Mouse (Mus musculus): ENCODE results near the gene Slc37a1.
A peak's percentile ranks its signal among the peaks of the same experiment; 100 is the strongest.

Slc37a1 gene

DNA sequence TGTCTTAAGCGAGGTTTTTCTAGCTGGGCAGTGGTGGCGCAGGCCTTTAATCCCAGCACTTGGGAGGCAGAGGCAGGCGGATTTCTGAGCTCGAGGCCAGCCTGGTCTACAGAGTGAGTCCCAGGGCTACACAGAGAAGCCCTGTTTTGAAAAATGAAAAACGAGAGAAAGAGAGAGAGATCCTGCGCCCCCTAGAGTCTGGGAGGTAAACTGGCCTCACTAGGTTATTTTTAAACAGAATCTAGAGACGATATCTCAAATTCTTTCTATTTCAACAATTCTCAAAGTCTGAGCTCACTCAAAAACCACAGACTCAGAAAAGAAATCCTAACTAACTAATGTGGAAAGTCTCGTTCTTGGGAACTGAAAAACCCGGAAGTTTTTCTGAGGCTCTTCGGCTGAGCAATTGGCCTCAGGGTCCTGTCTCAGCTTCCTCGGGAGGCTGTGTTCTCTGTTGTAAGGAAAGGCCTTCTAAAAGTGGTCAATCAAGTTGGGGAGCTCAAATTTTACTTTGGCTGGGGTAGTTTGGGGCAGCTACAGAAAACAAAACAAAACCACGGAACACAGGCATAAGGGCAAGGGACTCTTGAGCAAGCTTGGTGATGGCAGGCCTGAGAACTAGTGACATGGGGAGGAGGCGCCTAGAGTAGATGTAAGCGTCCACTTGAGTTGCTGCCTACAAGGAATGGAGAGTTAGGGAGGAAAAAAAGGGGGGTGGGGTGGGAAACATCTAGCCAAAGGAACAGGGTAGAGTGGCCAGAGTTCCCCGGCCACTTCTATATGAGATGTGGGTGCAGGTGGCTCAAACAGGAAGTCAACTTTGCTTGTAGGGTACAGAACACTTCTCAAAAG is 8.0 kb downstream of the Slc37a1 start:
- DNase-seq (ENCODE audit: low read depth) = no peak

DNA sequence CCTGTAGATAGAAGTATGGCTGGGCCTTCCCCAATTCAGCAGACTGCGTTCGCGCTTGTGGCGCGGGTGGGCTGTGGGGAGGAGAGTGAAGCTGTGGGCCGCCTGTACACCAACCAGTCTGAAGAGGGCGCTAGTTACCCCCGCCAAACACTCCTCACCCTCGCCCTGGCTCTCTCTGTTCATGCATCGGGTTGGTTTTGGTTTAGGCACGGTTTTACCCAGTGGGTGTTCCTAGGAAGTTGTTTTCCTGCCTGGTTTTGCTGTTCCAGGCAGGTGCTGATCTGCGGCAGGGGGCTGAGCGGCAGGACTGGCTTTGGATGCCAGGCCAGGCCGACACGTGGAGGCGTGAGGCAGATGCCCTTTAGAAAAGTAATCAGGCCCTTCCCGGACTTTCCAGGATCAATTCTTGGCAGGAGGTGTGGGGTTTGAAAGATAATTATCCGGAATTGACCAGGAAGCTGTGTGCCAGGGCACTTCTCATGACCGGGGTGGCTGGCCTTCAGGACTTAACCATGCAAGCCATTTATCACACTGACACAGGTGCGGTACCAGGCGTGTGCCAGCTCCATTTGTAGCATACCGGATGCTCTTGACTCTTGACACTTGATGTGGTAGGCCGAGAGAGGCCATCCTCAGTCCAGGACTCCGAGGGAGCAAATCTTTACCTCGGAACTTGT is 8.8 kb downstream of the Slc37a1 start:
- no peak for DNase-seq (ENCODE audit: low read depth)

DNA sequence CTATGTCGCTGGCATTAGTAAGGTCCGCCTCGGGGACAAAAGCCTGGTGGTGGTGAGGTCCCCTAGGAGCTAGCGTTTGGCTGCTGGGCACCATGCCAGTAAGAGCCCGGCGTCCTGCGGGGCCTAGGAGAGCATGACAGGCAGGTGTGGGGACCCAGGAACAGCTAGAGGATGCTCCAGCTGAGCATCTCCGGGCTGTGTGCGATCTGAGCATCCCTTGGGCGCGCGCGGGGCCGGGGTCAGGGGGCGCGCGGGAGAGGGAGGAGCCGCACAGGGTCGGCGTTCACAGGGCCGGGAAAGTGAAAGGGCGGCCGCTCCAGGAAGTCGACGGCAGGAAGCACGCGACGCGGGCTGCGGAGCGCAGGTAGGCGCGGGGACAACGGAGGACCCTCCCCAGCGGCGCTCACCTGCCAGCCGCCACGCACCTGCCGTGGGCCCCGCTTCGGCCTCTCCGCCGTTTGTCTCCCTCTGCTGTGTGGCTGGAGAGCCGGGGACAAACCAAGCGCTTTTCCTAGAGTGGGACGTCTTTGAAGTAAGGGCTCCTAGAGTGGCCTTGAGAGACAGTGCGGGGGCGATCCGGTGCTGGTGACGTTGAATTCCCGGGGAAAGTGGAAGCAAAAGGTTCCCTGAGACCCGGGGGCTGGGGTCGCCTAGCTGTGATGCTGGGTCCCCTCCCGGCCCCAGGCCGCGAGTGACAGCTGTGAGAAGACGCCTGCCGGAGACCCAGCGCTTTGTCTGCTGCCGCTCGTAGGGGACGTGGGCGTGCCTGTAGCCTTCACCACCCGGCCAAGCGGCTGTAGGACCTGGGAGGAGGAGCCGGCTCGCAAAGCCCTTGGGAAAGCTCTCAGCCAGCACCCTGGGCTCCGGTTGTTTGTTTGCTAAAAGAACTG is 9.5 kb downstream of the Slc37a1 start:
- DNase-seq (ENCODE audit: low read depth) = no peak

GRCm38 (mm10) chr17:31297521-31297939 is 10.9 kb downstream of the Slc37a1 start:
- no peak for DNase-seq (ENCODE audit: low read depth)

DNA sequence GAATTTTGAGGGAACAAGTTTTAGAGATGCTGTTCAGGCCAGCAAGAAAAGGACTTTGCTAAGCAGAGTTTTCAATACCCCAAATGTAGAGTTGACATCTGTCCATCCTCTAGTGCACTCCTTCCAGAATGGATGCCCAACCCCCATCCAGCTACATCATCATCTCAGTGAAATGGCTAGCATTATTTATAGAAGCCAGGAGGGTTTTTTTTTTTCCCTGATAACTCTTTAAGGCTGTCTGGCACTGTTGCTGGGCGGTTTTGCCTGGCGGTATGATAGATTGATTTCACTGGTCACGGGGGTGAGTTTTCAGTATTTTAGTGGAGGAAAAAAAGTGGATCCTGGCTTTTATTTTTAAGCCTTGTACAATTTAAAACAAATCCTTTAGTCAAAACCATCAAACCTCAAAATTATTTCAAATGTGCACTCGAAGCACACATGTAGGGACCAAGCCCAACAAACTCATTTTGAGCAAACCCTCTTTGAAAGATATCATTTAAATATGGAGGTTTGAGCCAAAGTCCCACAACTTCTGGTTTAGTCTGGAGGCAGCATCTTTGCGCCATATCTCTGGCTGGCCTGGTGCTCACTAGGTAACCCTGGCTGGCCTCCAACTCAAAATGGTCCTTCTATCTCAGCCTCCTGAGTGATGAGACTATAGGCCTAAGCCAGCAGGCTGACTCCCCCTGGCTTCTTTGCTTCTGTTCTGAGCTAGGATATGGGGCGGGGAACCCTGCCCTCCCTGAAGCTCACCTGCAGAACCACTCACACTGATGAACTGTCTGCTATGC is 12.0 kb downstream of the Slc37a1 start:
- DNase-seq (ENCODE audit: low read depth) = no peak

DNA sequence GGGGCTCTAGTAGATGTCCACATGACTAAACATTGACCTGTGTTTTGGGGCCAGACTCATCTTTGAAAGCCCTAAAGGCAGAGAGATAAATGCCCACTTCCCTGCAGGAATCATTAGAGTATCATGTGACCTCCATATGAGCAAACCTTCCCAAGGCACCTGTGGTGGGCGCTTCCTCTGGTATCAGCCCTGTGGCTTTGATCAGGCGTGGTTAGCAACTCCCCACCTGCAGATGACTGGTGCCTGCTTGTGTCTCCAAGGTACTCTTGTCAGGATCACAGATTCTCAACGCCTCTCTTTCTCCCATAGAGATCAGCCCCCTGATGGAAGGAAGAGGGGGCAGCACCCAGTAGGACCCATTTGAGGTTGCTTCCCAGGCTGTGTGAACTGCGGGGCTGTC is 13.4 kb downstream of the Slc37a1 start:
- DNase-seq (ENCODE audit: low read depth) = no peak

GRCm38 (mm10) chr17:31300736-31301135 is 14.1 kb downstream of the Slc37a1 start:
- no peak for DNase-seq (ENCODE audit: low read depth)

DNA sequence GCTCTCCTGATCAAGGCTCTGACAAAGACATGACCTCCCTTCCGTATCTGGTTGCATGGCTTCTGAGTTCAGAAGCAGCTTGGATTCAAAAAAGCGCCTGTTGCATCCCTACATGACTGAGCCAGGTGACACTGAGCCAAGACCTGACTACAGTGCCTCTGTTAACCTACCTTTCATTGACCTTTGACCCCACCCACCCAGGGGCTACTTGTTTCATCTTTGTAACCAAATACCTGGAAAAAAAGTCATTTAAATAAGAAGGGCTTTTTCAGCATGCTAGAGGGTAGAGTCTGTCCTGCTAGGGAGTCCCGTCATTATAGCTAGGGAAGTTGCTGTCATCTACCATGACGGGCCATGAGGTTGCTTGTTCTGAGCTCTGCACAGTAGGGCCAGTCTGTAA is 16.8 kb downstream of the Slc37a1 start:
- DNase-seq (ENCODE audit: low read depth) = no peak

GRCm38 (mm10) chr17:31304895-31305775 is 18.5 kb downstream of the Slc37a1 start:
- no peak for DNase-seq (ENCODE audit: low read depth)

DNA sequence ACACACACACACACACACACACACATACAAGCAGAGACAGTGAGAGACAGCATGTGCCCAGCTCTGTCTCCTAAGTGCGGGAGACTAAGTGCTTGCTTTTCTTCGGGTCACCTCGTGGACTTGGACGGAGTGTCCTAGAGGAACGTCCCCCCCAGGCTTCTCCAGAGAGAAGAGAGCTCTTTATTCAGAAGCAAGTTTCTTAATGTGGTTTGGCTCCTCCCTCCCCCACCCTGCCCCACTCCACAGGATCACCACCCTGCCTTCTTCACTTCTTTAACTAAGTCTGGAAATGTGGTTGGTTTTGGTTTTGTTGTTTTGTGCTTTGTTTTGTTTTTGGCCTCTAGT is 19.2 kb downstream of the Slc37a1 start:
- no peak for DNase-seq (ENCODE audit: low read depth)

DNA sequence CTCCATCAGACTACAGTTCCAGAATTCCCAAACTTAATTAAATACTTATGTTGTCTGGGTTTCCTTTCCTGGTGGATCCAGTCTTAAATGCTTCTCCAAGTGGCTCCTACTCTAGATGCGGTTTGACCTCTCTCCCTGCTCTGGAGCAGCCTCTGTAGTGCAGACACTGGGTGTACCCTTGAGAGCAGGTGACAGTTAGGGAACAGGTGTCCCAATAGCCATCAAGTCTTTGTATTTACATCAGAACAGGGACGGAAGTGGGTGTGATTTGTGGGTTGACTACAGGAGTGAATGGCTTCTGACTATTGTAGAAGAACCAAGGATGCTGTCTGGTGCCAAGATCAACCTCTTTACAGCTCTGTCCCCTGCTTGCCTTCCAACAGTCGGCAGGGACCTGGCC is 21.2 kb downstream of the Slc37a1 start:
- DNase-seq (ENCODE audit: low read depth) = no peak

GRCm38 (mm10) chr17:31308291-31308816 is 21.8 kb downstream of the Slc37a1 start:
- no peak for DNase-seq (ENCODE audit: low read depth)

- peak; percentile 42 for DNase-seq (ENCODE audit: low read depth)
Observed at GRCm38 (mm10) chr17:31309281-31309793, 22.7 kb downstream of the Slc37a1 start.

GRCm38 (mm10) chr17:31311047-31311446 is 24.5 kb downstream of the Slc37a1 start:
- DNase-seq (ENCODE audit: low read depth) = no peak

DNA sequence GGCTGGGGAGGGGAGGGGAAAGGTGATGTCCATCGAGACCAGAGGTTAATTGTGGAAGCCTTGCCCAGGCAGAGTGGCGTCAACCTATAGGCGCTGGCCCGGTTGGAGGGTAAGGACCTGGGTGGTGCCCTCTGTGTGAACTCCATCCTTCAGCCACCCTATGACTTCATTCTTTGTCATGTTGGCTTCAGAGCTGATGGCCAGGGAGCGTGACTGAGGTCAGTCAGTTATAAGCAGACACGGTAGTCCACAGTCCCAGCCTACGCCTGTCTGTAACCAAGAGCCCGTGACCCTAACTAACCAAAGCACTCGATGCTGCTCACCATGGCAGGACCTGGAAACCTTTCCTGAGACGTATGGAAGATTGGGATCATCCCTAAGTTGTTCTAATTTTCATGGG is 26.1 kb downstream of the Slc37a1 start:
- DNase-seq (ENCODE audit: low read depth) = no peak

DNA sequence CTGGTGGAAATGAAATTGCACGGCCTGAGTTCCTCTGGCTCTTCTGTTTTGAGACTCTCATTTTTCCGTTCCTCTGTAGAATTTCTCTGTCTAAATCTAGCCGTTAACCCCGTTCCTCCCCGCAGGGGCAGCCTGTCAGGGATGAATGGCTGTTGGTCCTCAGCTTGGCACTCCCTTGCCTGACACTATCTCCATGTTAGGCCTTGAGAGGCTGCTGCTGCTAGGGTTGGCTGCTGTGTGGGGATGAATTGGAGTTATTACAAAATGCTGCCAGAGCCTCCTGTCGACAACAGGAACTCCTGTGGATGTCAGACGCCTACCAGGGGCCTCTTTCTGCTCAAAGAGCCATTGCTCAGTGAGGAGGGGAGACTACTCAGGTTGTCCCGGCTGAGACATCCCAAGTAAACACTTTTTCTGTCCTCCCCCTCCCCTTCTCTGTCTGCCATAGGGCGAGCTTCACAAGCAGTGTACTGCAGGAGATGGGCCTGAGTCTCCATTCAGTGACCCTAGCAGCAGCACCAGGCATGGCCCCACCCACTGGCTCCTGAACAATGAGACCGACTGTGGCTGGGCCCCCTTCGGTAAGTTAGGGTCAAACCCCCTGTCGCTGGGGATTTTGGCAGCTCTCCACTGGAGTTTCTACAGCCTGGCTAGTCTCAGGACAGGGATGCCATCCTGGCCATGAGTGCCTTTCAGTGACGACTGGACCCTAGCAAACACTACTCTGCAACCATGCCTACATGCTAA is 28.6 kb downstream of the Slc37a1 start:
- DNase-seq (ENCODE audit: low read depth) = no peak

DNA sequence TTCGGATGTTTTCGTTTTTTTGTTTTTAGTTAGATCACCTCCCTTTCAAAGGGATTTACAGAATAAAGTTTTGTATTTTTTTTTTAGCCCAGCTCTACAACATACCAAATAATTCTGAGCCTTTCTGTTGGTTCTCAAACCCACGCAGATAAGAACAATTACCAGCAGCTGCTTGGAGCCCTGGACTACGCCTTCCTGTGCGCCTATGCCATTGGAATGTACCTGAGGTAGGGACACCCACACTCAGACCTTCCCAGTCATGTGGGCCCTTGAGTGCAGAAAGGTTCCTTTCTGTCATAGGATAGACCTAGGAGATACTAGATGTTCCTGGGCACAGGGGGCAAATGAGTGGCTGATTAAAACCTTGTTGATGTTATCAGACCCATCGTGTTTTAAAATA is 29.4 kb downstream of the Slc37a1 start:
- DNase-seq (ENCODE audit: low read depth) = no peak

GRCm38 (mm10) chr17:31316998-31317397 is 30.4 kb downstream of the Slc37a1 start:
- no peak for DNase-seq (ENCODE audit: low read depth)

DNA sequence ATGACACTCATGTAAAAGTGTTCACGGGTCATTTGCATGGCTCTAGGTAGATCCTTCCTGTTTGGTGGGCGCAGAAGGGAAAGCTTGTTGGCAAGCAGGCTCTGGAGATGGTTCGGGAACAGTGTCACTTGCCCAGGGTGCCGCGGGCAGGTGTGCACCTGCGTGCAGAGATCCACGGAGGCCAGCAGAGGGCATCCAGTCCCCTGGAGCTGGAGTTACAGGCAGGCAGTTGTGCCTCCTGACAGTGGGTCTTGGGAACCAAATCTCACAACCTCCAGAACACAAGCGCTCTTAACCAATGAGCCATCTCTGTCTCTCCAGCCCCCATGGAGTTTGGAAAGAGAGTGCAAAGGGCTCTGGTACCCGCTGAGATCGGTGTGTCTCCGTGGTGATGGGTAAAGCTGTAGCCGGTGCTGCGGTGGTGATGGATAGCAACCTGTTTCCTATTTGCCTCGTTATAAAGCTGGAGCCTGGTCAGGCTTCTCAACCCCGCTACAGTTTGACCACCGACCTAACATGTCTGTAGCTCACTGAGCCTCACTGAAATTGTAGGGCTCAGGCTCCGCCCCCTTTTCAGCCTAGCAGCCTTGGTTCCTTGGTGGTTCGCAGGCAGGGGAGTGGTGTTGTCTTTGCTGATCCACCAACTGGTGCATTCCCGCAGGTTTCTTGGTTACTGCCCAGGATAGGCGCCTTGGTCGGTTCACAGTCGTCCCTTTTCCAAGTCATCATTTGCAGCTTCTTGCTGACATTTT is 31.1 kb downstream of the Slc37a1 start:
- no peak for DNase-seq (ENCODE audit: low read depth)

Data from NIH3T3 (cell line).